Comparison of ENCODE assay signal across 21 mouse cellular contexts in genomic region chr1:82267547-82267946, GRCm38 (mm10). TPM values are rescaled to one million over a fixed set of nuclear protein-coding genes. Genes with fewer than 3 reads are reported as not detected.
A peak's percentile ranks its signal among the peaks of the same experiment; 100 is the strongest.
DNase-seq lines count a peak whose midpoint lies in the region; ATAC-seq and TF ChIP-seq lines count a peak whose summit lies in the region.
"Had no signal": no experiment of that assay in that cellular context is flagged by ENCODE, and none has a peak within 500 bp of the region (broad histone marks: within the 10 kb centered on the region; RNA-seq: fewer than 3 reads in every experiment).

No protein-coding gene starts in this region.

- H3K36me3 ChIP-seq in heart, embryonic 10.5 days = peaks cover 9% of the 10 kb centered on the region; the same call in 1 of the 2 replicates
- H3K36me3 ChIP-seq in heart, embryonic 14.5 days (ENCODE audit: control insufficient read depth, insufficient read depth, low read length) = peaks cover 10% of the 10 kb centered on the region; the same call in 1 of the 2 replicates
- no peaks in the 10 kb centered on the region for H3K36me3 ChIP-seq in kidney, postnatal 0 days (ENCODE audit: insufficient read depth, low read length)
- H3K36me3 ChIP-seq: hindbrain, embryonic 13.5 days had no signal

- no peak overlapping the region for H3K4me3 ChIP-seq in heart, embryonic 10.5 days
- no peak overlapping the region for H3K4me3 ChIP-seq in heart, embryonic 14.5 days (ENCODE audit: control insufficient read depth in 1 of 2, insufficient read depth in 1 of 2, low read depth in 1 of 2, low read length in 2 of 2)
- no peak overlapping the region for H3K4me3 ChIP-seq in kidney, postnatal 0 days (replicated peaks; ENCODE audit: low read depth, low read length)
- H3K4me3 ChIP-seq: embryonic facial prominence, embryonic 10.5 days; forebrain, embryonic 13.5 days; hindbrain, embryonic 13.5 days had no signal

- peaks cover 22% of the 10 kb centered on the region; the same call in 1 of the 2 replicates for H3K4me1 ChIP-seq in heart, embryonic 10.5 days
- H3K4me1 ChIP-seq in heart, embryonic 14.5 days (ENCODE audit: control insufficient read depth in 2 of 2, insufficient read depth in 2 of 2, low read length in 2 of 2) = peaks cover 2 to 43% of the 10 kb centered on the region in 2 experiments
- H3K4me1 ChIP-seq in kidney, postnatal 0 days (replicated peaks; ENCODE audit: insufficient read depth, low read length) = no peaks in the 10 kb centered on the region
- H3K4me1 ChIP-seq: hindbrain, embryonic 13.5 days had no signal

- no peak overlapping the region for H3K9ac ChIP-seq in heart, embryonic 14.5 days (ENCODE audit: low read length)
- no peak overlapping the region for H3K9ac ChIP-seq in kidney, postnatal 0 days (ENCODE audit: low read depth, low read length)
- H3K9ac ChIP-seq: forebrain, embryonic 13.5 days; forebrain, postnatal 0 days; hindbrain, embryonic 13.5 days had no signal

- ATAC-seq in heart, embryonic 14.5 days (ENCODE audit: insufficient number of reproducible peaks, insufficient read depth, low FRiP score, low read depth) = peak; percentile 73; the same call in 1 of the 2 replicates
- no peak for ATAC-seq in kidney, postnatal 0 days (replicated peaks; ENCODE audit: low FRiP score, low read depth)
- ATAC-seq: forebrain, embryonic 13.5 days; forebrain, postnatal 0 days; hindbrain, postnatal 0 days had no signal

- TF ChIP-seq CTCF in kidney, postnatal 0 days (IDR thresholded peaks at IDR 0.05; ENCODE audit: low read depth) = no peak

- intact Hi-C loops in heart, postnatal 36 days (cut with DNase I) = no loop called here

- peak overlapping the region; percentile 41 for H3K4me2 ChIP-seq in heart, embryonic 14.5 days (ENCODE audit: low read length)
- H3K4me2 ChIP-seq in kidney, postnatal 0 days (ENCODE audit: low read length) = no peak overlapping the region
- H3K4me2 ChIP-seq: forebrain, embryonic 13.5 days; hindbrain, embryonic 13.5 days had no signal

- DNase-seq in heart, embryonic 10.5 days (ENCODE audit: low spot score) = no peak
- DNase-seq in heart, postnatal 36 days = no peak
- DNase-seq in heart, adult 9 months (ENCODE audit: low spot score in 2 of 2) = no peak
- DNase-seq in kidney, postnatal 0 days (ENCODE audit: low spot score) = peak; percentile 44
- DNase-seq in kidney, adult 9 months = no peak
- DNase-seq in cerebellum, postnatal 4 days (ENCODE audit: low spot score in 2 of 2) = no peak
- DNase-seq: adrenal gland, adult 2 months; adrenal gland, postnatal 25 days; cerebellum, adult 18-20 months; cerebellum, adult 9-11 months; cerebellum, postnatal 36 days; forebrain, postnatal 0 days; gastrocnemius, postnatal 36 days; kidney, adult 11 months had no signal

- peak overlapping the region; percentile 65; the same call in 1 of the 2 replicates for H3K27ac ChIP-seq in heart, embryonic 10.5 days
- peak overlapping the region in 1 of 2 experiments; percentile 69; a peak in 3 of 4 replicates for H3K27ac ChIP-seq in heart, embryonic 14.5 days (replicated peaks in 1 of 2; ENCODE audit: control insufficient read depth in 1 of 2, insufficient read depth in 1 of 2, low read depth in 2 of 2, low read length in 2 of 2)
- H3K27ac ChIP-seq in kidney, postnatal 0 days = no peak overlapping the region
- H3K27ac ChIP-seq: embryonic facial prominence, embryonic 10.5 days; forebrain, embryonic 13.5 days; hindbrain, embryonic 13.5 days; hindbrain, postnatal 0 days had no signal

- no peaks in the 10 kb centered on the region for H3K27me3 ChIP-seq in heart, embryonic 10.5 days (ENCODE audit: insufficient read depth, poor library complexity, severe bottlenecking)
- no peaks in the 10 kb centered on the region for H3K27me3 ChIP-seq in heart, embryonic 14.5 days (ENCODE audit: control insufficient read depth, insufficient read depth, low read length)
- H3K27me3 ChIP-seq in kidney, postnatal 0 days (ENCODE audit: insufficient read depth, low read length) = no peaks in the 10 kb centered on the region
- H3K27me3 ChIP-seq: forebrain, embryonic 13.5 days; hindbrain, embryonic 13.5 days had no signal

- WGBS in heart, embryonic 10.5 days = 26% methylated on average over 4 of the region's 4 CpGs
- 8% methylated on average over 4 of the region's 4 CpGs for WGBS in heart, embryonic 14.5 days
- WGBS in kidney, postnatal 0 days = 58% methylated on average over 4 of the region's 4 CpGs

- H3K9me3 ChIP-seq in heart, embryonic 10.5 days = no peaks in the 10 kb centered on the region
- no peaks in the 10 kb centered on the region for H3K9me3 ChIP-seq in heart, embryonic 14.5 days (ENCODE audit: control insufficient read depth, low read length)
- H3K9me3 ChIP-seq in kidney, postnatal 0 days (replicated peaks; ENCODE audit: low read length) = no peaks in the 10 kb centered on the region
- H3K9me3 ChIP-seq: embryonic facial prominence, embryonic 10.5 days; forebrain, embryonic 13.5 days; hindbrain, embryonic 13.5 days had no signal

RNA-seq across cellular contexts. Expression of gene Irs1, which starts 23.7 kb away (rescaled TPM):
- 10.0 and 12.5 TPM in 2 replicates for polyA plus RNA-seq in heart, embryonic 10.5 days (2016; fragmentation: Nextera tagmentation; extraction: Ambion mirVana)
- 10 to 100 TPM; 36.6 to 41.5 TPM for total RNA-seq in heart, postnatal 36 days (2021)
- polyA plus RNA-seq in heart, embryonic 14.5 days (2014; fragmentation: Nextera tagmentation; extraction: Ambion mirVana) = 10.5 and 10.7 TPM in 2 replicates
- polyA plus RNA-seq in kidney, postnatal 0 days (2015; fragmentation: Nextera tagmentation; extraction: Ambion mirVana) = 3.0 and 3.1 TPM in 2 replicates

RNA-seq across cellular contexts. Expression of gene Gm9747, which starts 34.6 kb away (rescaled TPM):
- polyA plus RNA-seq in heart, embryonic 10.5 days (2016; fragmentation: Nextera tagmentation; extraction: Ambion mirVana) = 28.0 and 32.2 TPM in 2 replicates
- not detected for total RNA-seq in heart, postnatal 36 days (2021)
- polyA plus RNA-seq in heart, embryonic 14.5 days (2014; fragmentation: Nextera tagmentation; extraction: Ambion mirVana) = 38.8 and 40.1 TPM in 2 replicates
- 10.8 and 11.1 TPM in 2 replicates for polyA plus RNA-seq in kidney, postnatal 0 days (2015; fragmentation: Nextera tagmentation; extraction: Ambion mirVana)
- total RNA-seq: adrenal gland, adult 2 months; adrenal gland, postnatal 25 days; forebrain, postnatal 0 days; gastrocnemius, adult 8-10 months; gastrocnemius, postnatal 36 days; hematopoietic stem cell, adult 5-6 weeks; hindbrain, postnatal 0 days had no signal
- polyA plus RNA-seq: adrenal gland, adult 2 months had no signal

RNA-seq across cellular contexts. Expression of gene Rhbdd1, which starts 48.7 kb away (rescaled TPM):
- polyA plus RNA-seq in heart, embryonic 10.5 days (2016; fragmentation: Nextera tagmentation; extraction: Ambion mirVana) = 11.0 and 12.4 TPM in 2 replicates
- total RNA-seq in heart, postnatal 36 days (2021) = 10 to 100 TPM in 1 of 2 experiments, 1 to 10 TPM in 1; 9.5 to 12.1 TPM
- 7.0 and 8.7 TPM in 2 replicates for polyA plus RNA-seq in heart, embryonic 14.5 days (2014; fragmentation: Nextera tagmentation; extraction: Ambion mirVana)
- polyA plus RNA-seq in kidney, postnatal 0 days (2015; fragmentation: Nextera tagmentation; extraction: Ambion mirVana) = 8.0 and 8.6 TPM in 2 replicates
